Mouse (Mus musculus): Measurements from ENCODE around the gene Cyfip1.

DNA sequence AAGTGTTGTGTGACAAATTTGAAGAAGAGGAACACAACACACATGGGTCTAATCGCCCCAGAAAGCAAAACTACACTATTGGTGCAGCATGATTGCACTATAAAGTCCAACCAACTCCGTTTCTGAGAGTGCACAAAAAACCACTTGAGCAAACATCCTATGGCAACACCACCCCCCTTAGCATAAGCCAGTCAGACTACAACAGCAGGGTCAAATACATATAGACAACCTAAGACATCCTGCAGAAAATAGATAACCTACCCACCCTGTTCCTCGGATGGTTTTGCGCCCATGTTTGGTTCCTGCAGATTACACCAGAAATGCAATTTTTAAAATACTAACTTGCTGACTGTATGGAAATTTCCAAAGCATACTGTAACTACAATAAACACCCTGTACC, 4.7 kb upstream of the Cyfip1 start:
- TF ChIP-seq CTCF (IDR thresholded peaks at IDR 0.05) (no peak), EP300 (IDR thresholded peaks at IDR 0.05) (no peak)
